Mouse (Mus musculus) liver, adult 2 months (tissue): Measurements from ENCODE around the gene Sertad1. TPM values are rescaled to one million over a fixed set of nuclear protein-coding genes. Genes with fewer than 3 reads are reported as not detected.

ENCODE experiments used
- DNase-seq: peaks from one replicate; pipeline ENCODE4 v3.0.0-alpha.2; 2011; ENCODE audit warnings: low read depth, low spot score; ENCODE audit errors: extremely low read depth
- H3K27ac ChIP-seq: fragments of 200-500 bp; replicated peaks from 2 replicates; pipeline ENCODE4 v1.5.1; 2012; ENCODE audit warnings: low read depth, mild to moderate bottlenecking, control low read depth, inconsistent platforms, low read length; ENCODE audit not compliant: insufficient read depth
- H3K27me3 ChIP-seq: fragments of 200-500 bp; 2 replicates; pipeline ENCODE4 v1.6.1; 2012; ENCODE audit warnings: mild to moderate bottlenecking, moderate library complexity, low read length, inconsistent platforms; ENCODE audit not compliant: control insufficient read depth, insufficient read depth
- H3K36me3 ChIP-seq: fragments of 200-500 bp; 2 replicates; pipeline ENCODE4 v1.6.1; 2012; ENCODE audit warnings: low read length, inconsistent platforms; ENCODE audit not compliant: control insufficient read depth, insufficient read depth
- H3K4me1 ChIP-seq: fragments of 200-500 bp; 2 replicates; pipeline ENCODE4 v1.6.1; 2011; ENCODE audit warnings: low read length; ENCODE audit not compliant: control insufficient read depth, insufficient read depth
- H3K4me3 ChIP-seq: fragments of 200-500 bp; 2 replicates; pipeline ENCODE4 v1.5.1; 2011; ENCODE audit warnings: low read depth, mild to moderate bottlenecking, control low read depth, low read length, moderate library complexity; ENCODE audit not compliant: insufficient read depth
- H3K79me2 ChIP-seq: fragments of 200-500 bp; 2 replicates; pipeline ENCODE4 v1.6.1; 2012; ENCODE audit warnings: inconsistent platforms, mild to moderate bottlenecking, low read length, moderate library complexity; ENCODE audit not compliant: control insufficient read depth, insufficient read depth
- H3K9ac ChIP-seq: fragments of 200-500 bp; 2 replicates; pipeline ENCODE4 v1.6.1; 2012; ENCODE audit warnings: low read depth, mild to moderate bottlenecking, control low read depth, inconsistent platforms, low read length
- CTCF ChIP-seq: fragments of 200-500 bp; IDR thresholded peaks from 2 replicates; pipeline ENCODE4 v1.5.1; 2011; ENCODE audit warnings: low read depth, low read length, control low read depth
- POLR2A ChIP-seq: fragments of 200-500 bp; IDR thresholded peaks from 2 replicates; pipeline ENCODE4 v1.6.1; 2011; ENCODE audit warnings: low read length, control low read depth; ENCODE audit not compliant: insufficient read depth; ENCODE audit errors: extremely low read depth
- WGBS: fragments of 180-500 bp; shearing (Covaris S2); methylation state at CpG from one replicate; pipeline ENCODE4 v1.1.7; 2018; 5-methylcytosine and 5-hydroxymethylcytosine counted together
- polyA plus RNA-seq: library from polyadenylated mRNA; depleted of rRNA; stranded (reverse); fragments of >200 nt; gene quantifications from 2 replicates; pipeline ENCODE4 v1.2.3, GENCODE M21; 2012; rRNA removed
- total RNA-seq: library from RNA; depleted of rRNA; stranded (reverse); fragments of >200 nt; gene quantifications from 2 replicates; pipeline ENCODE4 v1.2.3, GENCODE M21; 2014; rRNA removed

Gene Sertad1
- total RNA-seq (7.7 and 9.5 TPM in 2 replicates), polyA plus RNA-seq (8.8 and 11.6 TPM in 2 replicates)

GRCm38 (mm10) chr7:27486770-27487697 is at the start of gene Sertad1:
Gene Sertad1, plus strand, starts transcription at chr7:27486910.
- peaks cover 17% of the 10 kb centered on the region for H3K4me1 ChIP-seq
- TF ChIP-seq CTCF (peak; percentile 55), POLR2A (peak; percentile 98)

GRCm38 (mm10) chr7:27437544-27437943 is 49.2 kb upstream of the Sertad1 start:
- Histone ChIP-seq H3K4me1 (no peaks in the 10 kb centered on the region), H3K27me3 (peaks cover 10% of the 10 kb centered on the region; the same call in 1 of the 2 replicates), H3K9ac (no peak overlapping the region), H3K79me2 (no peaks in the 10 kb centered on the region), H3K4me3 (no peak overlapping the region), H3K27ac (no peak overlapping the region), H3K36me3 (no peaks in the 10 kb centered on the region)
- 63% methylated on average over 5 of the region's 5 CpGs for WGBS
- TF ChIP-seq POLR2A, result no peak
- peak; percentile 86 for TF ChIP-seq CTCF
- DNase-seq, result peak; percentile 51

More at GRCm38 (mm10) chr7:27486770-27487697, at the start of gene Sertad1:
- DNase-seq, result peak; percentile 96
- Histone ChIP-seq H3K27ac (peak within 1 kb of the TSS; percentile 90), H3K36me3 (no peaks in the 10 kb centered on the region), H3K27me3 (no peaks in the 10 kb centered on the region), H3K4me3 (peak within 1 kb of the TSS; percentile 77), H3K9ac (peak within 1 kb of the TSS; percentile 86), H3K79me2 (peaks cover 11% of the 10 kb centered on the region; the same call in 1 of the 2 replicates)
- under 1% methylated on average over 78 of the region's 80 CpGs for WGBS

- no peak for TF ChIP-seq POLR2A
- peak; percentile 1; the same call in 1 of the 2 replicates for TF ChIP-seq CTCF
- no peaks in the 10 kb centered on the region for H3K36me3 ChIP-seq
- no peaks in the 10 kb centered on the region for H3K4me1 ChIP-seq
- H3K79me2 ChIP-seq, result no peaks in the 10 kb centered on the region
- no peak overlapping the region for H3K9ac ChIP-seq
- no peaks in the 10 kb centered on the region for H3K27me3 ChIP-seq
- 83% methylated on average over 4 of the region's 4 CpGs for WGBS
- no peak for DNase-seq
- no peak overlapping the region for H3K27ac ChIP-seq
- no peak overlapping the region for H3K4me3 ChIP-seq
These were observed 46.7 kb upstream of the Sertad1 start for GRCm38 (mm10) chr7:27440014-27440413.

- H3K36me3 ChIP-seq, result no peaks in the 10 kb centered on the region
- H3K27me3 ChIP-seq, result no peaks in the 10 kb centered on the region
- no peak for DNase-seq
- H3K79me2 ChIP-seq, result no peaks in the 10 kb centered on the region; the same call in 1 of the 2 replicates
- WGBS, result 28% methylated on average over 18 of the region's 18 CpGs
- no peak overlapping the region for H3K9ac ChIP-seq
- H3K27ac ChIP-seq, result no peak overlapping the region
- H3K4me1 ChIP-seq, result peaks cover 19% of the 10 kb centered on the region
- peak overlapping the region; percentile 22; the same call in 1 of the 2 replicates for H3K4me3 ChIP-seq
- TF ChIP-seq CTCF (no peak), POLR2A (no peak)
These were observed 40.7 kb upstream of the Sertad1 start for GRCm38 (mm10) chr7:27446051-27446450.

GRCm38 (mm10) chr7:27446521-27447418 is 39.9 kb upstream of the Sertad1 start:
- no peaks in the 10 kb centered on the region; the same call in 1 of the 2 replicates for H3K79me2 ChIP-seq
- WGBS, result 8% methylated on average over 51 of the region's 53 CpGs
- peak overlapping the region; percentile 56 for H3K9ac ChIP-seq
- H3K4me1 ChIP-seq, result peaks cover 22% of the 10 kb centered on the region
- no peaks in the 10 kb centered on the region for H3K36me3 ChIP-seq
- no peaks in the 10 kb centered on the region for H3K27me3 ChIP-seq
- peak; percentile 25 for DNase-seq
- TF ChIP-seq CTCF, result no peak
- no peak for TF ChIP-seq POLR2A
- peak overlapping the region; percentile 22; the same call in 1 of the 2 replicates for H3K4me3 ChIP-seq
- H3K27ac ChIP-seq, result no peak overlapping the region
